Mouse (Mus musculus): ENCODE measurements around the gene Ubqln1. TPM values are rescaled to one million over a fixed set of nuclear protein-coding genes. Genes with fewer than 3 reads are reported as not detected.
"Not testable (repeated sequence)": the region's sequence is repeated elsewhere in the genome, so short reads cannot be mapped to it uniquely, and the experiment has no call there.

Gene Ubqln1
- polyA plus RNA-seq, 1 experiment from 2014 or later, result 123 TPM

DNA sequence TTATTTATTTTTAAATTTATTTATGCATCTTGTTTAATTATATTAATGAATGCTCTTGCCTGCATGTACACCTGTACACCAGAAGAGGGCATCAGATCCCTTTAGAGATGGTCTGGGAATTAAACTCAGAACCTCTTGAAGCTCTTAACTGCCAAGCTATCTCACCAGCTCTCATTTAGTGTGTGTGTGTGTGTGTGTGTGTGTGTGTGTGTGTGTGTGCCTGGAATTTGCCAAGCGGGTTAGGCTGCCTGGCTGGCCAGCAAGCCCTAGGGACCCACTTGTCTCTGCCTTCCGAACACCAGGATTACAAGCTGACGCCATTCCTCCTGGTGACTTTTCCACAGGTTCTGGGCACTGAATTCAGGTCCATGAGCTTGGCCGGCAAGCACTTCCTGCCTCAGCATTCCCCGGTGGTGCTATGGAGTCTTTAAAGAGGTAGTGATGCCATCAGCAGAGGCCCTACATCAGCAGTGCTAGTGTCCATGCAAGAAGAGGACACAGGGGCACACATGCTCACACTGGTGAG, 66.4 kb downstream of the Ubqln1 start:
- no peaks in the 10 kb centered on the region for H3K9me3 ChIP-seq (replicated peaks)
- H3K27ac ChIP-seq, result no peak overlapping the region
- 0 out of 2 replicates have a peak overlapping the region, but pooled peaks have one; percentile 31 for H3K9ac ChIP-seq
- peaks cover 11% of the 10 kb centered on the region; the same call in 1 of the 2 replicates for H3K4me1 ChIP-seq
- WGBS, result 45% methylated on average over 5 of the region's 5 CpGs
- peak; percentile 72 for ATAC-seq
- no peaks in the 10 kb centered on the region for H3K36me3 ChIP-seq (ENCODE audit: poor library complexity, severe bottlenecking)
- peak overlapping the region; percentile 70 for H3K4me2 ChIP-seq
- H3K4me3 ChIP-seq, result peak overlapping the region; percentile 39
- no peaks in the 10 kb centered on the region for H3K27me3 ChIP-seq

DNA sequence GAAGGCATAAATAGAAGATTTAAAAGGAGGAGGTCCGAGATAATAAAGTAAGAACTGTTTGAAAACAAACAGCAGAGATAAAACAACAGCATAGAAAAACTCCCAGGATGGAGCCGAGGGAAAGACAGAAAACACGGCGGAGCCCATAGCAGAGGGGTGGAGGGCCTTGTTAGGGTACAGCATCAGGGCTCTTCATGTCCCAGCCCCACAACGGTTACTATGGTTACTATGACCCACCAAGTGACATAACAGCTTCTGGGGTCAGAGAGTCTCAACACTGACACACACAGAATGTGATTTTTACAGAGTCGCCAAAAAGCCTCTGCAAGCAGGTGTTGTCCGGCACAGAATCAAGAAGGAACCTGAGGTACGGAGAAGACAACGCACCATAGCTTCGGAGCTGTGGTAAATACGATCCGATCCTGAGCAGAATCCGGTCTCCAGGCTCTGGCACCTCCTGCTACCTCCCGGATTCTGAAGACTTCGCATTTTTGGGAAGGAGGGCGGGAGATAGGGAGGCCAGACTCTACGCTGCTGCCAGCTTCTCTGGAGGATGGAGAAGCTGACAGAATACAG, 67.1 kb downstream of the Ubqln1 start:
- Histone ChIP-seq H3K4me3 (peak overlapping the region; percentile 39), H3K9ac (peak overlapping the region; percentile 31; the same call in 1 of the 2 replicates), H3K27me3 (no peaks in the 10 kb centered on the region), H3K36me3 (ENCODE audit: poor library complexity, severe bottlenecking) (no peaks in the 10 kb centered on the region), H3K9me3 (replicated peaks) (no peaks in the 10 kb centered on the region), H3K4me1 (peaks cover 11% of the 10 kb centered on the region; the same call in 1 of the 2 replicates), H3K27ac (no peak overlapping the region), H3K4me2 (peak overlapping the region; percentile 70)
- peak; percentile 93 for ATAC-seq
- under 1% methylated on average over 17 of the region's 17 CpGs for WGBS

GRCm38 (mm10) chr13:58147760-58148159, 67.7 kb downstream of the Ubqln1 start:
- WGBS, result 85% methylated on average over 1 of the region's 1 CpGs
- Histone ChIP-seq H3K27ac (no peak overlapping the region), H3K9me3 (replicated peaks) (no peaks in the 10 kb centered on the region), H3K27me3 (no peaks in the 10 kb centered on the region), H3K4me3 (no peak overlapping the region), H3K4me1 (peaks cover 11% of the 10 kb centered on the region; the same call in 1 of the 2 replicates), H3K9ac (no peak overlapping the region), H3K4me2 (no peak overlapping the region), H3K36me3 (ENCODE audit: poor library complexity, severe bottlenecking) (no peaks in the 10 kb centered on the region)
- ATAC-seq, result no peak

DNA sequence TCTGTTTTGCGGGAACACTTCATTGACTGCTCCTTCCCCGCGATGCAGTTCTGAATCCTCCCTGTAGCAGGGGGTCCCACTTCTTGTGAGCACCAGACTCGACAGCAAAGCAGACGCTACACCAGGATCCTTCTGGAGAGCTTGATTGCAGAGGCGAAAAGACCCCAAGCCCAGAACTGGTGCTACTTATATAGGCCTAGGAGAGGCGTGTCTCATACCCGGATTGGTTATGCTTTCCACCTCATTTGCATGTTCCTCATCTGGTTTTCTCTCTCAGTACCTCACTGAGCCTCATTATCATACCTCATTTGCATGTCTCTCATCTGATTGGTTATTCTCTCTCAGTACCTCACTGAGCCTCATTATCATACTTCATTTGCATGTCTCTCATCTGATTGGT, 68.8 kb downstream of the Ubqln1 start:
- not testable (repeated sequence) for H3K9me3 ChIP-seq (replicated peaks); H3K4me2 ChIP-seq; H3K36me3 ChIP-seq (ENCODE audit: poor library complexity, severe bottlenecking); H3K27me3 ChIP-seq; H3K9ac ChIP-seq; H3K27ac ChIP-seq; H3K4me3 ChIP-seq; ATAC-seq
- H3K4me1 ChIP-seq, result peaks cover 11% of the 10 kb centered on the region; the same call in 1 of the 2 replicates
- WGBS, result 97% methylated on average over 8 of the region's 8 CpGs

DNA sequence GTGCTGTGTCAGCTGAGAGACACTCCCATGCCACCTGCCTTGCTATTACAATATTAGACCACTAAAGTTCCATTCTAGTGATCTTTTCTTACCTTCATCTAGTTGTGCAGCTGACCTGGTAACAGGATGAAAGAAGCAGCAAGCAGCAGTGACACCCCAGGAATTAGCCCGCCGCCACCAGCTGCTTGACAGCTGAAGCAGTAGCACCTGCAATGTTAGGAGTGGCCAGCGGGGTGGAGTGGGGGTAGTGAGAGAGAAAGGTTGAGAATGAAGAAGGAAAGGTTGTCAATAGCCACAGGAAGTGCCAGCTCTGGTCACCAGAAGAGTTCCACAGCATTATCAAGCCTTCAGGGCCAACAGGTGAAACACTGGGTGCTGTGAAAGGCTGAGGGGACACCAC, 83.8 kb downstream of the Ubqln1 start:
- H3K27me3 ChIP-seq, result no peaks in the 10 kb centered on the region
- no peak overlapping the region for H3K9ac ChIP-seq
- H3K4me1 ChIP-seq, result peaks cover 10% of the 10 kb centered on the region
- 48% methylated on average over 3 of the region's 3 CpGs for WGBS
- H3K36me3 ChIP-seq (ENCODE audit: poor library complexity, severe bottlenecking), result peaks cover 3% of the 10 kb centered on the region; the same call in 1 of the 2 replicates
- H3K4me3 ChIP-seq, result no peak overlapping the region
- ATAC-seq, result no peak
- no peak overlapping the region for H3K27ac ChIP-seq
- H3K9me3 ChIP-seq (replicated peaks), result peaks cover 6% of the 10 kb centered on the region; the same call in 1 of the 2 replicates
- no peak overlapping the region for H3K4me2 ChIP-seq

- ATAC-seq, result no peak
Measured at GRCm38 (mm10) chr13:58129687-58130246, 85.7 kb downstream of the Ubqln1 start.

GRCm38 (mm10) chr13:58128768-58129671, 86.4 kb downstream of the Ubqln1 start:
- peak; percentile 98 for ATAC-seq
- Histone ChIP-seq H3K27ac (peak overlapping the region; percentile 99), H3K4me2 (peak overlapping the region; percentile 71), H3K4me3 (peak overlapping the region; percentile 99), H3K36me3 (ENCODE audit: poor library complexity, severe bottlenecking) (peaks cover 11% of the 10 kb centered on the region), H3K4me1 (peaks cover 32% of the 10 kb centered on the region), H3K9ac (peak overlapping the region; percentile 100), H3K27me3 (no peaks in the 10 kb centered on the region), H3K9me3 (replicated peaks) (no peaks in the 10 kb centered on the region)
- under 1% methylated on average over 61 of the region's 83 CpGs for WGBS

More at GRCm38 (mm10) chr13:58129687-58130246, 85.7 kb downstream of the Ubqln1 start:
- Histone ChIP-seq H3K9me3 (replicated peaks) (no peaks in the 10 kb centered on the region), H3K4me2 (peak overlapping the region; percentile 71), H3K4me3 (peak overlapping the region; percentile 99), H3K4me1 (peaks cover 24% of the 10 kb centered on the region), H3K36me3 (ENCODE audit: poor library complexity, severe bottlenecking) (peaks cover 9% of the 10 kb centered on the region), H3K9ac (peak overlapping the region; percentile 100), H3K27ac (peak overlapping the region; percentile 99), H3K27me3 (no peaks in the 10 kb centered on the region)
- WGBS, result 33% methylated on average over 4 of the region's 4 CpGs

GRCm38 (mm10) chr13:58128396-58128767, 87.1 kb downstream of the Ubqln1 start, which contains the start of gene Hnrnpa0:
Gene Hnrnpa0 (minus strand): TSS chr13:58128556.
- Histone ChIP-seq H3K9me3 (replicated peaks) (no peaks in the 10 kb centered on the region), H3K9ac (peak within 1 kb of the TSS; percentile 100), H3K27ac (peak within 1 kb of the TSS; percentile 99), H3K36me3 (ENCODE audit: poor library complexity, severe bottlenecking) (peaks cover 11% of the 10 kb centered on the region), H3K4me2 (peak within 1 kb of the TSS; percentile 85), H3K4me1 (peaks cover 38% of the 10 kb centered on the region), H3K27me3 (no peaks in the 10 kb centered on the region), H3K4me3 (peak within 1 kb of the TSS; percentile 99)
- WGBS, result 1% methylated on average over 29 of the region's 62 CpGs
- ATAC-seq, result peak; percentile 95

DNA sequence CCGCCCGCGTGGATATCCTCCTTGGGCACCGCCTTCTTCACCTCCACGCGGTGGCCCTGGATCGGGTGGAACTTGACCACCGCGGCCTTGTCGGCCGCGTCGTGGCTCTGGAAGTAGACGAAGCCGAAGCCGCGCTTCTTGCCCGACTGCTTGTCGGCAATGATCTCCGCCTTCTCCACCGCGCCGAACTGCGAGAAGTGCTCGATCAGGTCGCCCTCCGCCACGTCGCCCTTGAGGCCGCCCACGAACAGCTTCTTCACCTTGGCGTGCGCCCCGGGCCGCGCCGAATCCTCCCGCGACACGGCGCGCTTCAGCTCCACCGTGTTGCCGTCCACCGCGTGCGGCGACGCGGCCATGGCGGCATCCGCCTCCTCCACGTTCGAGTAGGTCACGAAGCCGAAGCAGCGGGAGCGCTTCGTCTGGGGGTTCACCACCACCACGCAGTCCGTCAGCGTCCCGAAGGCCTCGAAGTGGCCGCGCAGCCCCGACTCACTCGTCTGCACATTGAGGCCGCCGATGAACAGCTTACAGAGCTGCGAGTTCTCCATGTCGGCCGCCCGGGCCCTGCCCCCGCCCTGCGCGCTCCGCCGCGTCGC, 87.6 kb downstream of the Ubqln1 start:
- Histone ChIP-seq H3K27ac (peak overlapping the region; percentile 99), H3K9me3 (replicated peaks) (no peaks in the 10 kb centered on the region), H3K4me2 (peak overlapping the region; percentile 85), H3K9ac (peak overlapping the region; percentile 100), H3K4me1 (peaks cover 42% of the 10 kb centered on the region), H3K36me3 (ENCODE audit: poor library complexity, severe bottlenecking) (peaks cover 11% of the 10 kb centered on the region), H3K27me3 (no peaks in the 10 kb centered on the region), H3K4me3 (peak overlapping the region; percentile 99)
- WGBS, result under 1% methylated on average over 78 of the region's 81 CpGs
- peak; percentile 61 for ATAC-seq

GRCm38 (mm10) chr13:58126862-58127765, 88.3 kb downstream of the Ubqln1 start:
- H3K27me3 ChIP-seq, result no peaks in the 10 kb centered on the region
- under 1% methylated on average over 26 of the region's 92 CpGs for WGBS
- H3K36me3 ChIP-seq (ENCODE audit: poor library complexity, severe bottlenecking), result peaks cover 11% of the 10 kb centered on the region
- H3K9me3 ChIP-seq (replicated peaks), result no peaks in the 10 kb centered on the region
- ATAC-seq, result no peak
- H3K4me1 ChIP-seq, result peaks cover 42% of the 10 kb centered on the region
- peak overlapping the region; percentile 100 for H3K9ac ChIP-seq
- H3K4me2 ChIP-seq, result peak overlapping the region; percentile 85
- H3K27ac ChIP-seq, result peak overlapping the region; percentile 99
- H3K4me3 ChIP-seq, result peak overlapping the region; percentile 99

Data from forebrain, embryonic 13.5 days (tissue).